Mouse (Mus musculus): ENCODE results near the gene Ubac2.

Gene Ubac2

DNA sequence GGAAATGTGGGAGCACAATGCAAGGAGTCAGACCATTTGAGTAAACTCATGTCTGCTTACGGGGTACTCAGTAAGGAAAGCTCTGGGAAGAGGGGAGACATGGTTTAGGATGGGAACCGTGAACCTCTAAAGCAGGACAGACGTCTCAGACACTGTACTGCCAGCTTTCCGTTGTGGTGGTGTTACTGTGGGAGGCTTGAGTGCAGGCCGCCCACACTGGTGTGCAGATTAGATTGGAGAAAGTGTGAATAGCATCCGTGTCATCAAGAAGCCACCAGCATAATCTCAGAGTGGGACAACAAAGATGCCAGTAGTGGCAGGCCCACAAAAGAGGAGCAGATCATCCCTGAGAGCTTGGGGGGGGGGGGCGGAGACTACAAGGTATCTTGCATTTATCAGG, 123.8 kb downstream of the Ubac2 start:
- no peak for DNase-seq (ENCODE audit: extremely low spot score)

DNA sequence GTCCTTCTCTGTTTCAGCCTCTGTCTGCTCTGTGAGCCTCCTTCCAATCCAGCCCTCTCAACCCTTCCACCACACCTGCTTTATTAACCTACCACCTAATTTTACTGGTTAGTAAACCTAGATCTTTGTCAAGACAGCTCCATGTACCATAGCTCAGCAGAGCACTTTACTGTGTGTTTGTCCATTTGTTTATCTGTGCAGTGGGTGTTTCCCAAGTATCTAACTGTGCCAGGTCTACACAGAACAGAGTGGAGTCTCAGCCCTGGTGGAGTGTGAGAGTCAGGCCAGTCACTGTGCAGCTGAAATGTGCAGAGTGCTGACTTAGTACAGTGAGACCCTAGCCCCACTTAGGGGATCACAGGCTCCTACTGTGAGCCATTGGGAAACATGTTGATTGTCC, 125.4 kb downstream of the Ubac2 start:
- DNase-seq (ENCODE audit: extremely low spot score), result no peak

DNA sequence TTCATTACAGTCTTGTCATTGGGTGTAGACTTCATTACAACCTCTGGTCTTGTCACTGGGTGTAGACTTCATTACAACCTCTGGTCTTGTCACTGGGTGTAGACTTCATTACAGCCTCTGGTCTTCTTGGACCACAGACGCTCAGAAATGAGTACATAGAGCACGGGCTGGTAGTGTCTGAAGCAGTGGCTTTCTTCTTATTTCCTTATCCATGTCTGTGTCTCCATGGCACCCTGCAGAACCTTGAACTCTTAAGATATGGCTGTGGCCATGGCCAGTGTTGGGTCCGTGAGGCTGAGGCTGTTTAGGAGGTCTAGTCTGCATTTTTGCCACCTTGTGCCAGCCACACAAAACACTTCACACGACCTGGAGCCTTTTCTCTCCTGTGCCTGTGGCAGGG, 129.8 kb downstream of the Ubac2 start:
- no peak for DNase-seq (ENCODE audit: extremely low spot score)

DNA sequence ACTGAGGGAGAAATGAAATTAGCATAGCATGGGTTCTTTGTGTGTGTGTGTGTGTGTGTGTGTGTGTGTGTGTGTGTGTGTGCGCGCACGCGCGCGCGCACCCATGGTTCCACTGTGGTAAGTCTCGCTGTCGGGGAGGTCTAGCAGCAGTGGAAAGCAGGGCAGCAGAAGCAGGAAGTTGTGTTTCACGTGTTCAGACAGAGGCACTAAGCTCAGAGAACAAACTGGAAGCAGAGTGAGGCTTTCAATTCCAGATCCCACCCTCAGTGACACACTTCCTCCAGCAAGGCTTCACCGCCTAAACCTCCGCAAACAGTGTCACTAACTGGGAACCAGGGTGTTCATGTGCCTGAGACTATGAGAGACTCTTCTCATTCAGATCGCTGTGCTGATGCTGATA, 131.1 kb downstream of the Ubac2 start:
- no peak for DNase-seq (ENCODE audit: extremely low spot score)

DNA sequence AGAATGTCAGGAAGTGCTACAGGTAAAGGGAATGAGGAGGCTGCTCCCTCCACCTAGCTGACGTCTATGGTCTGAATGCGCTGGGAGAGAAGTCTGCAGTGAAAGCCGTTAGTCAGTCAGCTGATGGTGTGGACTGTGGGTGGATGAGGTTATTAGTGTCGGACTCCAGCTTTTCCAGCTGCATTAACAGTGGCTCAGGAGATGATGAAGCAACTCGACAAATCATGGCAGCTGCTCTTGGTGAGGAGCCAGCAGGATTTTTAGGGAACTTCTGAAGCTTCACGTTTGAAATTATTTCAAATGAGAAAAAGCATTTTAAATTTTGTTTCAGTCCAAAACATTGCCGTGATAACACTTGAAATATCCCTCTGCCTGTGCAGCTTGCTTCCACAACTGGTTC, 131.9 kb downstream of the Ubac2 start:
- DNase-seq (ENCODE audit: extremely low spot score), result no peak

DNA sequence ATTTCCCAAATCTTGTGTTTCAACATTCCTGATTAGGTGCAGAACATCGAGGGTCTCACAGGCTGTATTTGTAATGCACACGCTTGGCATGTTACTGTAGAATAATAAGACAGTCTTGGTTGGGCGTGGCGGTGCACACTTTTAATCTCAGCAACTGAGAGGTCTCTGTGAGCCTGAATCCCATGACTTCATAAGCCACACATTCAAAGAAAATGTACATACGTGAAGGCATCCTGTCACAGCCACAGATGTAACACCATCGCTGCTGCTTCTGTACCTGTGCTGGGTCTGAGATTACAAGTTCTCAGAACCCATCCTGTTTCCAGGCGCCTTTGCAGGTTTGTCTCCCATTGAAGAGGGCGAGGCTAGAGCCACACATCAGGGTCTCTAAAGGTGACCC, 133.3 kb downstream of the Ubac2 start:
- no peak for DNase-seq (ENCODE audit: extremely low spot score)

DNA sequence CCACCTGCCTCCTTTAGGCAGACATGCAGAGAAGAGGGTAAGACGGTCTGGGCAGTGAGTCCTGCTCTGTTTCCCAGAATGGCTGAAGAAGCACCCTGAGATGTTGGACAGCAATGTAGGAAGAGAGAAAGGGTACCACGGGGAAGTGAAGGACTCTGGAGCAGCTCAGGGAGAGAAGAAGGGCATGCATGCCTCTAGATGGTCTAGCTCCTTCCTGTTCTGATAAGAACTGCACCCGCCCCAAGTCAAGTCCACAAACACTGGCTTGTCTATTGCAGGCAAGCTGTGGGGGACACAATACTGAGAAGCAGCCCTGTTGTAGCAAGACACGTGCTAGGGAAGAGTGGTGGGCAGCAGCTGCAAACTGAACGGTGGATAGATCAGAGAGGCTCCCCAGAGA, 133.8 kb downstream of the Ubac2 start:
- no peak for DNase-seq (ENCODE audit: extremely low spot score)

DNA sequence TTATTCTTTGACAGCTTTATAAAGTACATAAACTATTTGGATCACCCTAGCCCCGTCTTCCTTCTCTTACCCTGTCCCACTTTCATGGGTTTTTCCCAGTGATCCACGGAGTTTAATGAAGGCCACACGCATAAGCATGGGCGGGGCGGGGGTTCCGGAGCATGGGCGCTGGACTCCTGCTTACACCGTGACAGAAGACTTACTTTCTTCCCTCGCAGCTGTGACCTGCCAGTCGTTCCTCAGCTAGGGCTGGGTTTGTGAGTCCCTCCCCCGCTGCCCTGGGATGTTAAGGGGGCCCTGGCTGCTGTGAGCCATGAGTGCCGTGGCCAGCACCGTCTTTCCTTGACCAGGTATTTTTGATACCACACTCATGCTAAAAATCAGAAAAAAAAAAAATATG, 134.4 kb downstream of the Ubac2 start:
- no peak for DNase-seq (ENCODE audit: extremely low spot score)

DNA sequence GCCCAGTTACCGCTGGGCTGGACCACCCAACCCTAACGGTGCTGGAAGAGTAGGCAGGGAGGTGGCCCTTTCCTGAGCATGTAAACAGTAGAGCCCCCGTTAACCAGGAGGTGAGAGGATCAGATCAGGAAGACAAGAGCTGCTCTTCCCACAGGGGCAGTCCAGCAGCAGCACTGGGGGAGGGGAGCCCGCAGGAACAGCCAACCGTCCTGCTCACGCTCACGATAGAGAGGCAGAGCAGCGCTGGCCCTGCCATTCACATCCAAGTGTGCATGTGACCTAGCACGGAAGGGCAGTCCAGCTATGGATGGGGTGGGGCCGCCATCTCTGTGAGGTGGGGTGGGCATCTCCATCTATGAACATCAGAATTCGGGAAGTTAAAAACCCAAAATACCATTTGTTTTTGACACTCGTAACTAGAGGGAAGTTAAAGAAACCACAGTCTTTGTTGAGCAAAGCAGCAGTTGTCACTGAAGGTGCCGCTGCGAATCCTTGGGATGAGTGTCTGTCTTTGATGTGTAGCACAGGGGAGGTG, 135.1 kb downstream of the Ubac2 start:
- no peak for DNase-seq (ENCODE audit: extremely low spot score)

DNA sequence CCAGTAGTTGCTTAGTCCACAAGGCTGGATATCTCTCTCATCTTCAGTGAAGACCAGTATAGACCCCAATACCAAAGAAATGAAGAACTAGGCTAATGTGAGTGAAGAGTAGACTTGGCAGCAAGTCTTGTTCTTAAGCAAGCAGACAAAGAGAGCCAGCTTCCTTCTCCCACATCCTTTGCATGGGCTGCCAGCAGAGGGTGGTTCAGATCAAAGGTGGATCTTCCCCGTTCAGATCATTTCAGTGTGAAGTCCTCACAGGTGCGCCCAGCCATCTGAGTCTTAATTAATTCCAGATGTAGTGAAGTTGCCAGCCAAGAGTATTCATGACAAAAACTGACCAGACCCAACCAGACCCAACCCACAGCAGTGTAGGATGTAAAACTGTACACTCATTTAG, 139.5 kb downstream of the Ubac2 start:
- DNase-seq (ENCODE audit: extremely low spot score), result no peak

DNA sequence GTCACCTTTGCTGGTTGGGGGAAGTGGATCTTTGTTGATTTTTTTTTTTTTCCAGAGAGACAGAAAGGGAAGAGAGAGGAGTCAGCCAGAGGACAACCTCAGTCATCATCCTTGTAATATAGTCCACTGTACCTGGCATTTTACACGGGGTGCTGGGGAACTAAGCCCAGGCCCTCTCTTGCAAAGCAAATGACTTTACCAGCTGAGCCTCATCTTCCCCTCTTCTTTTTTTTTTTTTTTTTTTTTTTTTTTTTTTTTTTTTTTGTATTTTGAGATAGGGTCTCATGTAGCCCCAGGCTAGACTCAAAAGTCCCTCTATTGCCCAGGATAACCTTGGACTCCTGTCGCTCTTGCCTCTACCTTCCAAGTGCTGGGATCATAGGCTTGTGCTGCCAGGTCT, 141.0 kb downstream of the Ubac2 start:
- DNase-seq (ENCODE audit: extremely low spot score), result no peak

DNA sequence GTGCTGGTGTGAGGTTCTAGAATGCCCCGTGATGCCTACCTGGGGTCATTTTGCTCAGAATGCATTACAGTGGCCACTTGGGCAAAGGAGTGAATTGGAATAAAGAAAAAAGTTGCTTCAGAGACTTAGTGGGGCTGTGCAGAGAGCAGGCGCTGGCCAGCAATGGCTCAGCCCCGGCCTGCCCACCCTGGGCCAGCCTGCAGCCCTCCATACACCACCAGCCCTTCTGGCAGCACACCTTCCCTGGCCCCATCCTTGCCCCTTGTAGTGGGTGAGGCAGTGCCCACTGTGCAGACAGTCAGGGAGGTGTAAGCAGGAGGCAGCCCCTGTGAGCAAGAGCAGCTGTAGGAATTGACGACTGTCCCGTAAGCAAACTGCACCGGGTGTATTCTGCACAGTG, 142.1 kb downstream of the Ubac2 start:
- DNase-seq (ENCODE audit: extremely low spot score), result no peak

DNA sequence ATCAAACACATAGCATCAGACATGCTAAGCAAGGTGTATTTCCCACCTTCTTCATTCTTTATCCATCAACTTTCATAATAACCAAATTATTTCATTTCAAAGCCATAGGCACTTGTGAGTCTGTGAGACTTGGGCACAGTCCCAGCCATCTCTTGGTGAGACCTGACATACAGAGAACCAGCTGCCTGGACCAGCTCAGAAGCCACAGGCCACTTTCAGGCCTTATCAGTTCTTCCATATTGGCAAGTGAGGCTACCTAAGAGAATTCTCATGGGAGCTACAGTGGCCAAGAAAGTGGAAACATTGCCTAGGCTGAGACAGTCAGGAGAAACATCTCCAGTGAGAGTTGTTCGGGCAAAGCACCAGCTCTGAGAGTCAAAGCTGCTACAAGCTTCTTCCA, 144.6 kb downstream of the Ubac2 start:
- no peak for DNase-seq (ENCODE audit: extremely low spot score)

DNA sequence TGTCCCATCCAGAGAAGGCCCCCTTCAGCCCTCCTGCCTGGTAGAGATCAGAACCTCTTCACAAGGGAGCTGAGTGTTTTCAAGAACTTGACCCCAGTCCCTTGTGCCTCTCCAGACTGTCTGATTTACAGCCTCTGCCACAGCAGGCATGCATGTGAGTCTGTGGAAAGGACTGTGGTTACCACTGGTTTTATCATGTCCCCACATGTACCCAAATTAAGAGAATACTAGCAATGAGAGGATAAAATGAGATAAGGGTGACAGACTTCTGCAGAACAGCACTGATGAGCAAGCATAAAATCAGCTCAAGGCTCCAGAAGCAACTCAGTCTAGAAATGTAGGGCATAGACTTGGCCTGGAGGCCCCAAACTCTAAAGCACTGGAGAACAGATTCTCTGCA, 145.5 kb downstream of the Ubac2 start:
- no peak for DNase-seq (ENCODE audit: extremely low spot score)

DNA sequence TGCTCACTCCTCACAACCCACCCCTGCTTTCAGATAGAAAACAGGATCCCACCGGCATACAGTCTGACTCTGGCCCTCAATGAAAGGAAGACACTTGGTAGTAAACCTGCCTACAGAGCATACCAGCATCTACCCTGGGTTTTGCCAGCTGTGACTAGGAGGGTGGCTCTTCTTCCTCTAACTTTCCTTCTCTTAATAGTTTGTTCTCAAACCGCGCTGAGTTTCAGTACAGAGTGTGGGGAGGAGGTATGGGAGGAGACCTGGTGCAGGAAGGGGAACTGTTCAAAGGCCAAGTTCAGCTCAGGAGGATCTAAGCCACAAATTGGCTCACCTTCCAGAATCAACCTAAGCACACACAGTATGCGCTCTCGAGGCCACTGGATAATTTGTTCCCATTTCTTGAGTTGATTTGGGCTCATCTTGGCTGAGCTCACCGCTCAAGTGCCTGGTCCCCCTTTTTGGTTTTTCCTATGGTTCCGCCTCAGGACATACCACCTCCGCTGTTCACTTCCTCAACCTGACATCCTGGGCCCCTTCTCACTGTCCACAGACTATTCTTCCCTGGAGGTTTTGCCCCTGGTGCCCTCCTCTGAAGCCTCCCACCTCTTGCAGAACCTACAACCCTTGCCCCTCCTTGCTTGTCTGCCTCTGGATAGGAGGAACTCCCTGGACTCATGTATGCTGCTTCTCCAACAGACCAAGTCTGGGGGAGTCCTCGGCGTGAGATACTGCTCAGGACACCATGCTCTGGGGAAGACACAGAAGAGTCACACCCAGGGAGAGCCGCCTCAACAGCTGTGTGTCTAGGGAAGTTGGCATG, 150.7 kb downstream of the Ubac2 start:
- no peak for DNase-seq (ENCODE audit: extremely low spot score)

DNA sequence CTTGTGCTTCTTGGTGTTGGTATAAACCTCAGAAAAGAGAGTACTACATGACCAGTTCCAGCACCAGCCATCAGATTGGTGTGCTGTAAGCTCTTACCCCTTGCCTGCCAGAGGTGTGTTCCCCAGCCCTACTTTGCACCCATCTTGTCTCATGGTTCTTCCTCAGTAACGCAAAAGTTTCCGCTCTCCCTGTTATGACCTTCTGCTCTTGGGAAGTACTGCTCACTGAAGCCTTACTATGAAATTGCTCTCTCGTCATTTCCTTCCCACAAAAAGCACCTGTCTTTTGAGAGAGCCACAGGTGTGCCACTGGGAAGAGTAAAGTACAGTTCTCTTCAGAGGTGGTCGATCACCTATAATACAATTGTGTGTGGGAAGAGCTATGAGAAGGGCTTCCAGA, 151.4 kb downstream of the Ubac2 start:
- DNase-seq (ENCODE audit: extremely low spot score), result no peak

DNA sequence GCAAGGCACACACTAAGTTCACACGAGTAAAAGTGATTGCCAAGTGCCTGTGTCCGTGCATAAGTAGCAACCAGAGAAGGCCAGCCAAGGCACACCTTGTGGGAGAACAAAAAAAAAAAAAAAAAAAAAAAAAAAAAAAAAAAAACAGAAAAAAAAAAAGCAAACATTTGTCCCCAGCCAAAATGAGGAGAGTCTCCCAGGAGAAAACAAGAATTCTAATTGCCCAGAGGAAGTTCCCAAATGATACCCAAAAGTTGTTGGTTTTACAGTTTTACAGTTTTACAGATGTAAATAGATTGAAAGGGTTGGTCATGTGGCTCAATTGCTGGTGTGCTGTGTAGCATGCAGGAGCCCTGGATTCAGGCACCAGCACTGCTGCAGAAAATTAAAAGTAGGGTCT, 153.6 kb downstream of the Ubac2 start:
- no peak for DNase-seq (ENCODE audit: extremely low spot score)

DNA sequence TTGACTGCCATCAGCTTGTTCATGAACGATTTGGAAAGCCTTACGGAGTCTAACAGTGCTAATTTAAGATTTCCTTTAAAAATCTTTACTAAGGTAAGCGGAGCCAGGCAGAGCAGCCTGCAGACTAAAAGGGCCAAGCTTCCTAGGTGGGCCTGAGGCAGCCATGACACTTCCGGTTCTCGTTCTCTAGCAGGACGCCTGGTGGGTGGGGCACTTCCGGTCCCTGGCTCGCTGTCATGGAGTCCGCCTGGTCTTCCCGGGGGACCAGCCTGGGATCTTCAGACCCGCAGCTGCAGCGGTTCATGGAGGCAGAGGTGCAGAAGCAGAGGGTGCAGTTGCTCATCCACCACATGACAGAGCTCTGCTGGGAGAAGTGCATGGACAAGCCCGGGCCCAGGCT, 156.0 kb downstream of the Ubac2 start, which contains the start of gene Timm8a2:
Gene Timm8a2, plus strand, starts transcription at position 224 of the 400 bp plus-strand sequence.
- DNase-seq (ENCODE audit: extremely low spot score), result no peak

DNA sequence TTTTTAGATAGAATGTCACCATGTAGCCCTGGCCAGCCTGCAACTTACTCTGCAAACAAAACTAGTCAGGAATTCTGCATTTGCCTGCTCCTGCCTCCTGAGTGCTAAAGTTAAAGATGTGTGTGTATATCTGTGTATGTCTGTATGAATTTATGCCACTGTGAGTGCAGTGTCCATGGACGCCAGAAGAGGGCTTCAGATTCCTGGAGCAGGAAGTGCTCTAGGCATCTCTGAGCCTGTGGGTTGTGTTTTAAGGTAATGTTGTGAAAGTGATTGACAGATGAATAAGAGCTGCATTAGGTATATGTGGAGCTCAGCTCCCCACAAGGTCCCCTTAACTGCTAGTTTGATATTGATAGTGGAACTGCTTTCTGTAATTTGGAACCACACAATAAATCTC, 156.8 kb downstream of the Ubac2 start:
- DNase-seq (ENCODE audit: extremely low spot score), result no peak

DNA sequence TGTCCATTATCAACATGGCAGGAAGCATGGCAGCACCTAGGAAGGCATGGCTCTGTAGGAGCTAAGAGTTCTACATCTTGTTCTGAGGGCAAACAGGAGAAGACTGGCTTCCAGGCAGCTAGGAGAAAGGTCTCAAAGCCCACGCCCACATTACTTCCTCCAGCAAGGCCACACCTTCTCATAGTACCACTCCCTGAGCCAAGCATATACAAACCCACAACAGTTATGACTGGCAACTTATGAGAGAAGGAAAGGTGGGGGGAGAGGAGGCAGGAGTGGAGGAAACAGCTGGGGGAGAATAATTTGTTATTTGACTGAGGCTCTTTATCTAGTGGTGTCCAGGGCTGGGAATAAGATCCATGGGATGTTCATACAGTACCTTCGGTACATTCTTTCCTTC, 157.4 kb downstream of the Ubac2 start:
- DNase-seq (ENCODE audit: extremely low spot score), result no peak

DNA sequence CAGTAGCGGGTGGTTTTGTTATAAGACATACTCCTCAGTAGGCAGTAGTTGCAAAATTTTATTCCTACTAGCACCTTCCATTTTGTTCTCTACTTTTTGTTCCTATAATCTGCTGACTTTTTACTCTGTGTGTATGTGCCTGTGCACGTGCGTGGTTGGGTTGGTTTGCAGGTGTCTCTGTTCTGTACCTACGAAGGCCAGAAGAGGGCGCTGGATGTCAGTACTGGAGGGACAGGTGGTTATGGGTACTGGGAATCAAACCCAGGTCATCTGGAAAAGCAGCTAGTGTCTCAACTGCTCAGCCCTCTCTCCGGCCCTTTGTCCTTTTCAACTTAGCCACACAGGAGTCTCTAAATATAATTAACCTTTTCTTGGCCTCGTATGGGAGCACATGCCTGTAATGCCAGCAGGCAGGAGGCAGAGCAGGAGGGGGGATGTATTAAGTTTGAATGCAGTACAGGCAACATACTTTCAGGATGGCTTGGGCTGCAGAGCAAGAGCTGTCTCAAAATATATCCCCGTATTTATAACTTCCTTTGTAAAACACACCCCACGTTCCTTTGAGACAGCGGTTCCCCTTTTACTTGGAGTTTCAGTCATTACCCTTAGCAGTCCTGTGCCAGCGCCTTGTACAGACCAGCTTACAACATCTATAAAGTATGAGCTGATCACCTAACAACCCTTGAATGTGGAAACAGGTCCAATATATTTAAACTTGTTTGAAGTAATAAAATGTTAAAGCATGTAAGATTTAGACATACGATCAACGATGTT, 160.6 kb downstream of the Ubac2 start:
- DNase-seq (ENCODE audit: extremely low spot score), result no peak

DNA sequence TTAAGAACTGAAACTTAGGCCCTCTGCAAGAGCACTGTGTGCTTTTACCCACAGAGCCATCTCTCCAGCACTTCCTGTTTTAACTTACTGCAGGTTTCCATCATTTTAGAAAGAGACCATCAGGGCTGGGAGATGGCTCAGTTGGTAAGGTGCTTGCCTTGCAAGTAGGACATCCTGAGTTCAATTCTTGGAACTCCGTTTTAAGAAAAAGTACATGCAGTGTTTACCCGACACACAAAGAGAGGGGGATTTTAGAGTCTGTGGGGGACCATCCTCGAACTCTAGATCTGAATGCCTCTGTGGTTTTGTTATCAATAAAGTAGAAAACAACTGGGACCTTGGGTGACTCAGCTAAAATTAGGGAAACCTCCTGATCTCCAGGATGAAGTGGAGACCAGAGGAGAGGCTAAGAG, 163.0 kb downstream of the Ubac2 start:
- no peak for DNase-seq (ENCODE audit: extremely low spot score)

DNA sequence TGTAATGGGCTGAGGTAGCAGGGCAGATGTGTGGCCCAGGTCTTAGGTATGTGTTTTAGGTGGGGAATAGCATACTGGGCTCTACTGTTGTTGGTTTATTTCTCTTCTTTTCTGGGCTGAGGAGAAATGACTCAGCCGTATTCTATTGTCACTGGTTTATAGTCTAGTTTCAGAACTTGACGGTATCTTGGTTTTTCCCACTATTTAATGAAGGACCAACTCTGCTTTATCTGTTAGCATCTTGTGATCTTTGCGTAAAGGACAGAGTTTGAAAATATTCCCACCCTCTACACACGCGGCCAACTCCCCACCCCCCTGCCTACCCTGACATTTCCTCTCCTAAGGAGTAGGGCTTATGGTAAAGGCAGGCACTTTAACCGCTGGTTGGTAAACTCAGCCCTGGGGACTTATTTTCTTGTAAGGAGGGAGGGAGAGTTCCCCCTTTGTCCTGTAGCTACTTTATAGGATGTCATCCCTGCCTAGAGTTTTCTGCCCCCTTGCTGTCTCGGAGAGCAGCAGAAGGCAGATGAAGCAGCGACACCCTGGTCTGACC, 163.8 kb downstream of the Ubac2 start:
- no peak for DNase-seq (ENCODE audit: extremely low spot score)

Data from embryo, embryonic 9.5 days (tissue).